Mouse (Mus musculus): ENCODE results near the gene Mcm2.

Gene Mcm2

GRCm38 (mm10) chr6:88925640-88926205 is 27.1 kb upstream of the Mcm2 start:
- DNase-seq, result peak; percentile 92

- peak; percentile 98 for DNase-seq
Measured at GRCm38 (mm10) chr6:88924502-88925275, 26.1 kb upstream of the Mcm2 start.

- no peak for DNase-seq
Measured at GRCm38 (mm10) chr6:88918802-88919201, 20.2 kb upstream of the Mcm2 start.

GRCm38 (mm10) chr6:88916153-88916552 is 17.6 kb upstream of the Mcm2 start:
- DNase-seq, result peak; percentile 91

GRCm38 (mm10) chr6:88915510-88915909 is 16.9 kb upstream of the Mcm2 start:
- peak; percentile 97 for DNase-seq

- peak; percentile 94 for DNase-seq
Measured at GRCm38 (mm10) chr6:88914799-88915198, 16.2 kb upstream of the Mcm2 start.

GRCm38 (mm10) chr6:88913440-88913839 is 14.9 kb upstream of the Mcm2 start:
- DNase-seq, result no peak

- DNase-seq, result peak; percentile 97
Measured at GRCm38 (mm10) chr6:88913022-88913421, 14.4 kb upstream of the Mcm2 start.

GRCm38 (mm10) chr6:88909151-88909550 is 10.6 kb upstream of the Mcm2 start:
- no peak for DNase-seq

- DNase-seq, result peak; percentile 97
Measured at GRCm38 (mm10) chr6:88906369-88907108, 8.0 kb upstream of the Mcm2 start.

GRCm38 (mm10) chr6:88905042-88905441 is 6.5 kb upstream of the Mcm2 start:
- peak; percentile 86 for DNase-seq

GRCm38 (mm10) chr6:88904456-88904974 is 5.9 kb upstream of the Mcm2 start:
- peak; percentile 88 for DNase-seq

GRCm38 (mm10) chr6:88903708-88904107 is 5.1 kb upstream of the Mcm2 start:
- peak; percentile 95 for DNase-seq

GRCm38 (mm10) chr6:88901947-88902820 is 3.6 kb upstream of the Mcm2 start, which contains the start of gene Tpra1:
Gene Tpra1, plus strand, starts transcription at chr6:88902251.
- peak; percentile 100 for DNase-seq

GRCm38 (mm10) chr6:88901471-88901870 is 2.9 kb upstream of the Mcm2 start:
- peak; percentile 94 for DNase-seq

- peak; percentile 76 for DNase-seq
Measured at GRCm38 (mm10) chr6:88899628-88900027, 1.0 kb upstream of the Mcm2 start.

- DNase-seq, result peak; percentile 91
Measured at GRCm38 (mm10) chr6:88899086-88899485, 506 bp upstream of the Mcm2 start.

- DNase-seq, result peak; percentile 90
Measured at GRCm38 (mm10) chr6:88897246-88897645, 1.3 kb downstream of the Mcm2 start.

GRCm38 (mm10) chr6:88895943-88896342 is 2.6 kb downstream of the Mcm2 start:
- no peak for DNase-seq

GRCm38 (mm10) chr6:88893559-88893958 is 5.0 kb downstream of the Mcm2 start:
- DNase-seq, result no peak

GRCm38 (mm10) chr6:88890832-88891231 is 7.7 kb downstream of the Mcm2 start:
- no peak for DNase-seq

GRCm38 (mm10) chr6:88889410-88890042 is 9.1 kb downstream of the Mcm2 start:
- DNase-seq, result no peak

Data from heart, adult 11 months (tissue).